Mouse (Mus musculus): ENCODE results near the gene Cgref1.

DNA sequence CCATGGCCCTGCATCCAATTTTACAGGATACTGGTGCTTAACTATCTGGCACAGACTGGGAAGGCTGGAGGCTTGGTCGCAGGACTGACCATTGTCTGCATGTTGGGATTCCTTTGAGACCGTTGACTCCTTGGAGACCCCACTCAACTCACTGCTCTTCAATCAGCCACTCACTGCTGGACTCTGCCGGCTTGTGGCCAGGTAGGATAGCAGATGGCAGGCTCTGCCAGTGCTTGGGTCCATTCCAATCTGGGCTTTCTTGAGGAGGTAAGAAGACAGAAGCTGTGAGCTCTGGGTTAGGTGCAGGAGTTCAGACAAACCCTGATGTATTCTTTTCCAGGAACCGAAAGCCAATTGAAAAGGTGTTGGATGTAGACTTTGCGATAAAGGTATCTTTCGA lies 8.7 kb upstream of the Cgref1 start:
- TF ChIP-seq CTCF (IDR thresholded peaks at IDR 0.05; ENCODE audit: extremely low read depth, insufficient read depth, low read length), result no peak
- TF ChIP-seq POLR2A (IDR thresholded peaks at IDR 0.05; ENCODE audit: extremely low read depth, insufficient read depth, low read length), result no peak
